Mouse (Mus musculus): Measurements from ENCODE around the gene Spns3. TPM values are rescaled to one million over a fixed set of nuclear protein-coding genes. Genes with fewer than 3 reads are reported as not detected.

Gene Spns3
- total and polyA plus RNA-seq, 3 experiments, result 5.2 to 12.7 TPM; not detected in 1

- DNase-seq (ENCODE audit: low read depth, low spot score), result peak; percentile 77
- Histone ChIP-seq H3K79me2 (ENCODE audit: control insufficient read depth, insufficient read depth, low read length, poor library complexity) (no peaks in the 10 kb centered on the region), H3K27ac (ENCODE audit: control insufficient read depth, low read depth, low read length) (no peak overlapping the region), H3K4me3 (ENCODE audit: control insufficient read depth in 1 of 2, insufficient read depth in 1 of 2, low read depth in 2 of 2, low read length in 2 of 2) (no peak overlapping the region), H3K27me3 (ENCODE audit: control insufficient read depth in 1 of 2, insufficient read depth in 2 of 2, low read length in 2 of 2) (peaks cover 0 to under 1% of the 10 kb centered on the region in 2 experiments; a peak in 1 of 4 replicates), H3K9me3 (replicated peaks; ENCODE audit: insufficient read depth, low read length) (no peaks in the 10 kb centered on the region), H3K4me1 (ENCODE audit: control insufficient read depth in 1 of 2, insufficient read depth in 2 of 2, low read length in 2 of 2) (peaks cover 0 to under 1% of the 10 kb centered on the region in 2 experiments; a peak in 1 of 4 replicates), H3K9ac (ENCODE audit: control insufficient read depth, low read depth, low read length, poor library complexity, severe bottlenecking) (no peak overlapping the region), H3K36me3 (ENCODE audit: control insufficient read depth in 1 of 2, insufficient read depth in 2 of 2, low read length in 2 of 2) (no peaks in the 10 kb centered on the region)
- TF ChIP-seq HCFC1 (IDR thresholded peaks at IDR 0.05; ENCODE audit: low read depth, low read length) (0 out of 2 replicates have a peak, but pooled peaks have one; percentile 18), ZNF384 (IDR thresholded peaks at IDR 0.05; ENCODE audit: low read depth, low read length) (no peak), MXI1 (IDR thresholded peaks at IDR 0.05; ENCODE audit: low read depth, low read length) (0 out of 2 replicates have a peak, but pooled peaks have one; percentile 43), SIN3A (IDR thresholded peaks at IDR 0.05; ENCODE audit: low read length) (peak; percentile 76), E2F4 (IDR thresholded peaks at IDR 0.05; ENCODE audit: borderline replicate concordance, low read depth, low read length) (no peak), CTCF (IDR thresholded peaks at IDR 0.05 in 2 of 3, conservative IDR thresholded peaks at IDR 0.05 in 1 of 3; ENCODE audit: control insufficient read depth in 1 of 3, insufficient read depth in 1 of 3, low read depth in 2 of 3, low read length in 3 of 3, poor library complexity in 1 of 3, severe bottlenecking in 1 of 3) (no peak)
Observed at GRCm38 (mm10) chr11:72494046-72494988, 56.0 kb downstream of the Spns3 start.

- peak; percentile 55 for DNase-seq (ENCODE audit: low read depth, low spot score)
- Histone ChIP-seq H3K4me3 (ENCODE audit: control insufficient read depth in 1 of 2, insufficient read depth in 1 of 2, low read depth in 2 of 2, low read length in 2 of 2) (no peak overlapping the region), H3K9me3 (replicated peaks; ENCODE audit: insufficient read depth, low read length) (no peaks in the 10 kb centered on the region), H3K27me3 (ENCODE audit: control insufficient read depth in 1 of 2, insufficient read depth in 2 of 2, low read length in 2 of 2) (peaks cover 0 to 9% of the 10 kb centered on the region in 2 experiments; a peak in 2 of 4 replicates), H3K27ac (ENCODE audit: control insufficient read depth, low read depth, low read length) (no peak overlapping the region), H3K36me3 (ENCODE audit: control insufficient read depth in 1 of 2, insufficient read depth in 2 of 2, low read length in 2 of 2) (peaks cover 0 to 5% of the 10 kb centered on the region in 2 experiments; a peak in 2 of 4 replicates), H3K9ac (ENCODE audit: control insufficient read depth, low read depth, low read length, poor library complexity, severe bottlenecking) (no peak overlapping the region), H3K79me2 (ENCODE audit: control insufficient read depth, insufficient read depth, low read length, poor library complexity) (no peaks in the 10 kb centered on the region), H3K4me1 (ENCODE audit: control insufficient read depth in 1 of 2, insufficient read depth in 2 of 2, low read length in 2 of 2) (peaks cover 0 to 17% of the 10 kb centered on the region in 2 experiments; a peak in 2 of 4 replicates)
- no peak for TF ChIP-seq BHLHE40 (IDR thresholded peaks at IDR 0.05; ENCODE audit: borderline replicate concordance, low read depth, low read length)
- TF ChIP-seq GABPA (IDR thresholded peaks at IDR 0.05; ENCODE audit: low read depth, low read length), result no peak
- no peak for TF ChIP-seq ZKSCAN1 (IDR thresholded peaks at IDR 0.05; ENCODE audit: low read depth, low read length)
- TF ChIP-seq ELF1 (IDR thresholded peaks at IDR 0.05; ENCODE audit: low read depth, low read length), result no peak
- no peak for TF ChIP-seq E2F4 (IDR thresholded peaks at IDR 0.05; ENCODE audit: borderline replicate concordance, low read depth, low read length)
- no peak for TF ChIP-seq USF2 (IDR thresholded peaks at IDR 0.05; ENCODE audit: borderline replicate concordance in 1 of 2, insufficient read depth in 1 of 2, low read depth in 1 of 2, low read length in 2 of 2)
- TF ChIP-seq ZNF384 (IDR thresholded peaks at IDR 0.05; ENCODE audit: low read depth, low read length), result no peak
- no peak for TF ChIP-seq MYC (IDR thresholded peaks at IDR 0.05; ENCODE audit: low read depth, low read length)
- TF ChIP-seq MAFK (IDR thresholded peaks at IDR 0.05; ENCODE audit: borderline replicate concordance, low read depth, low read length), result no peak
- TF ChIP-seq MAZ (IDR thresholded peaks at IDR 0.05; ENCODE audit: low read depth, low read length), result no peak
- TF ChIP-seq EP300 (IDR thresholded peaks at IDR 0.05; ENCODE audit: low read depth in 1 of 2, low read length in 2 of 2), result no peak
- no peak for TF ChIP-seq USF1 (IDR thresholded peaks at IDR 0.05; ENCODE audit: low read depth, low read length)
- no peak for TF ChIP-seq MXI1 (IDR thresholded peaks at IDR 0.05; ENCODE audit: low read depth, low read length)
- TF ChIP-seq JUND (IDR thresholded peaks at IDR 0.05; ENCODE audit: low read depth, low read length), result no peak
- TF ChIP-seq NRF1 (IDR thresholded peaks at IDR 0.05; ENCODE audit: insufficient read depth, low read depth, low read length, poor library complexity, severe bottlenecking), result no peak
- no peak for TF ChIP-seq NELFE (IDR thresholded peaks at IDR 0.05; ENCODE audit: low read depth, low read length)
- TF ChIP-seq KAT2A (conservative IDR thresholded peaks at IDR 0.05; ENCODE audit: low read depth, low read length), result no peak
- TF ChIP-seq CHD2 (IDR thresholded peaks at IDR 0.05; ENCODE audit: low read length), result no peak
Observed at GRCm38 (mm10) chr11:72491130-72491960, 59.0 kb downstream of the Spns3 start.

Measured in MEL (cell line).